Mouse (Mus musculus): ENCODE results near the gene Cdc26.

DNA sequence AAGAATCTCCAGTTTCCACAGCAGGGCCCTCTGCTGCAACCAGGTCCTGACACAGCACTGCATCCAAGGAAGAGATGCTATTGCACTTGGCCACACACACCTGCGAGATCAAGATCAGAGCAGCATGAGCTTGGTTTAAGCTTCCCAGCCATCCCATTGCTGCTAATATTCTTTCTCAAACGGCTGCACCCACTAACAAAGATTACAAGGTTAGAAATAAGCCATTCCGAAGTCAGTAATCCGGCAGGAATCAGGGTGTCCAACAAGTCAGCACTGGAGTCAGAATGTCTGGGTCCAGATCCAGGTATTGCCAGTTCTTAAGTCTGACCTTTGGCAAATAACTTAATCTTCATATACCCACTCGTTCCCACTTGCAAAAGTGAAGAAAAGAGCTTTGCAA lies 69.9 kb downstream of the Cdc26 start:
- no peak for TF ChIP-seq CTCF (IDR thresholded peaks at IDR 0.05; ENCODE audit: extremely low read depth, insufficient read depth, insufficient read length, insufficient replicate concordance)
- TF ChIP-seq POLR2A (IDR thresholded peaks at IDR 0.05; ENCODE audit: low read depth, low read length): no peak
